ENCODE assay signal across 20 mouse cellular contexts in genomic region chr7:75393466-75393865, GRCm38 (mm10).
"Had no signal": no experiment of that assay in that cellular context is flagged by ENCODE, and none has a peak within 500 bp of the region (broad histone marks: within the 10 kb centered on the region; RNA-seq: fewer than 3 reads in every experiment).

No protein-coding gene starts in this region.

- H3K4me1 ChIP-seq: midbrain, embryonic 15.5 days had no signal

- ATAC-seq: liver, postnatal 0 days; lung, postnatal 0 days; midbrain, embryonic 15.5 days had no signal

- H3K4me2 ChIP-seq: kidney, embryonic 15.5 days; limb, embryonic 12.5 days; limb, embryonic 15.5 days; liver, embryonic 11.5 days; lung, embryonic 14.5 days; midbrain, embryonic 12.5 days; midbrain, embryonic 15.5 days had no signal

- H3K4me3 ChIP-seq: kidney, embryonic 15.5 days; limb, embryonic 12.5 days; limb, embryonic 15.5 days; midbrain, embryonic 12.5 days; midbrain, embryonic 15.5 days had no signal

- H3K9me3 ChIP-seq: kidney, embryonic 15.5 days; limb, embryonic 12.5 days; limb, embryonic 15.5 days; midbrain, embryonic 12.5 days; midbrain, embryonic 15.5 days had no signal

- H3K27me3 ChIP-seq: kidney, embryonic 15.5 days; limb, embryonic 12.5 days; limb, embryonic 15.5 days; midbrain, embryonic 12.5 days; midbrain, embryonic 15.5 days had no signal

- H3K36me3 ChIP-seq: kidney, embryonic 15.5 days; limb, embryonic 12.5 days; limb, embryonic 15.5 days; midbrain, embryonic 12.5 days; midbrain, embryonic 15.5 days had no signal

- H3K27ac ChIP-seq: kidney, embryonic 15.5 days; limb, embryonic 12.5 days; limb, embryonic 15.5 days; liver, embryonic 14.5 days; macrophage; midbrain, embryonic 12.5 days; midbrain, embryonic 15.5 days; stomach, postnatal 0 days had no signal

- DNase-seq: kidney, postnatal 10 days; kidney, postnatal 36 days; left cerebral cortex, postnatal 4 days; liver, postnatal 0 days; right cerebral cortex, postnatal 14 days; right cerebral cortex, postnatal 4 days; thymus, adult 2 months; thymus, postnatal 14 days; thymus, postnatal 4 days had no signal

- H3K9ac ChIP-seq: kidney, embryonic 15.5 days; limb, embryonic 12.5 days; limb, embryonic 15.5 days; liver, embryonic 14.5 days; liver, postnatal 0 days; lung, embryonic 14.5 days; midbrain, embryonic 12.5 days; midbrain, embryonic 15.5 days had no signal
